Mouse (Mus musculus) kidney, postnatal 0 days (tissue): ENCODE results near the gene Lrrc3c. TPM values are rescaled to one million over a fixed set of nuclear protein-coding genes. Genes with fewer than 3 reads are reported as not detected.
"Not testable (repeated sequence)": the region's sequence is repeated elsewhere in the genome, so short reads cannot be mapped to it uniquely, and the experiment has no call there.

ENCODE experiments used
- ATAC-seq: fragments of 200-750 bp; cut with Nextera tagmentation; replicated peaks from 2 replicates; pipeline ENCODE4 v1.8.0; 2017; ENCODE audit warnings: low read depth, moderate number of reproducible peaks, moderate TSS enrichment, moderate library complexity; ENCODE audit not compliant: low FRiP score
- DNase-seq: peaks from one replicate; pipeline ENCODE4 v3.0.0-alpha.2; 2016; ENCODE audit warnings: low spot score
- H3K27ac ChIP-seq: fragments of 300-500 bp; sonication (generic); 2 replicates; pipeline ENCODE4 v1.5.1; 2014; ENCODE audit warnings: mild to moderate bottlenecking
- H3K27me3 ChIP-seq: fragments of 300-500 bp; sonication (generic); 2 replicates; pipeline ENCODE4 v1.6.1; 2014; ENCODE audit warnings: low read length, mixed read lengths; ENCODE audit not compliant: insufficient read depth
- H3K36me3 ChIP-seq: fragments of 300-500 bp; sonication (generic); 2 replicates; pipeline ENCODE4 v1.6.1; 2014; ENCODE audit warnings: low read length, mixed read lengths; ENCODE audit not compliant: insufficient read depth
- H3K4me1 ChIP-seq: fragments of 300-500 bp; sonication (generic); replicated peaks from 2 replicates; pipeline ENCODE4 v1.6.1; 2014; ENCODE audit warnings: antibody characterized with exemption, low read length, mixed read lengths; ENCODE audit not compliant: insufficient read depth
- H3K4me2 ChIP-seq: fragments of 300-500 bp; sonication (generic); 2 replicates; pipeline ENCODE4 v1.6.1; 2014; ENCODE audit warnings: mild to moderate bottlenecking, low read length, moderate library complexity, mixed read lengths
- H3K4me3 ChIP-seq: fragments of 300-500 bp; sonication (generic); replicated peaks from 2 replicates; pipeline ENCODE4 v1.5.1; 2014; ENCODE audit warnings: low read depth, low read length
- H3K9ac ChIP-seq: fragments of 300-500 bp; sonication (generic); 2 replicates; pipeline ENCODE4 v1.6.1; 2014; ENCODE audit warnings: low read depth, low read length
- H3K9me3 ChIP-seq: fragments of 300-500 bp; sonication (generic); replicated peaks from 2 replicates; pipeline ENCODE4 v1.6.1; 2016; ENCODE audit warnings: low read length, inconsistent platforms, mixed read lengths
- CTCF ChIP-seq: IDR thresholded peaks from 2 replicates; pipeline ENCODE4 v1.5.1; 2016; ENCODE audit warnings: antibody characterized with exemption, low read depth, mild to moderate bottlenecking, moderate library complexity
- WGBS: fragments of 180-500 bp; shearing (Covaris S2); extraction: QIAGEN DNeasy Blood & Tissue Kit; methylation state at CpG from one replicate; pipeline ENCODE4 v1.1.7; 2014; 5-methylcytosine and 5-hydroxymethylcytosine counted together
- polyA plus RNA-seq: library from polyadenylated mRNA; unstranded; fragments of >200 nt; fragmentation: Nextera tagmentation; extraction: Ambion mirVana; gene quantifications from 2 replicates; pipeline ENCODE4 v1.2.1, GENCODE M21; 2015

Lrrc3c gene
- polyA plus RNA-seq, 1 experiment from 2014 or later: not detected

DNA sequence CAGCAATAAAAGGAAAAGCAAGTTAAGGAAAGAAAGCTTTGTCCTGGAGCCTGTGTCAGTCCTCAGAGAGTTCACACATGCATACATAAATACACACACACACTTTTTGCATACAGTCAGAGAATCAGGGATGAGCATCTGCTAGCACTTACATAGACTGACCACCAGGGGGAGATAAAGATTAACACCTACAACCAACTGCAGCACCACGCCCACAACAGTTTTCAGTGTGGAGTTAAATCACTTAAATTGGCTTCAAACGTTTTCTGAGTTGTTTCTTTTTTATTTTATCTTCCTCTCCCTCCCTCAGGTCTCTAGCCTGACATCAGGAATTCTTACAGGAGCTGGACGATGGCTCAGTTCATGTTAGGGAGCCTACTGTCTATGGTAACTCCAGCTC is 8.7 kb downstream of the Lrrc3c start:
- no peak overlapping the region for H3K27ac ChIP-seq
- 3% methylated on average over 3 of the region's 3 CpGs for WGBS
- no peak overlapping the region for H3K9ac ChIP-seq
- peak; percentile 86 for DNase-seq
- 0 out of 2 replicates have a peak, but pooled peaks cover 6% of the 10 kb centered on the region for H3K4me1 ChIP-seq
- 0 out of 2 replicates have a peak, but pooled peaks cover 2% of the 10 kb centered on the region for H3K27me3 ChIP-seq
- no peaks in the 10 kb centered on the region for H3K36me3 ChIP-seq
- no peak overlapping the region for H3K4me2 ChIP-seq
- TF ChIP-seq CTCF: peak; percentile 91
- ATAC-seq: no peak
- H3K9me3 ChIP-seq: no peaks in the 10 kb centered on the region
- no peak overlapping the region for H3K4me3 ChIP-seq

DNA sequence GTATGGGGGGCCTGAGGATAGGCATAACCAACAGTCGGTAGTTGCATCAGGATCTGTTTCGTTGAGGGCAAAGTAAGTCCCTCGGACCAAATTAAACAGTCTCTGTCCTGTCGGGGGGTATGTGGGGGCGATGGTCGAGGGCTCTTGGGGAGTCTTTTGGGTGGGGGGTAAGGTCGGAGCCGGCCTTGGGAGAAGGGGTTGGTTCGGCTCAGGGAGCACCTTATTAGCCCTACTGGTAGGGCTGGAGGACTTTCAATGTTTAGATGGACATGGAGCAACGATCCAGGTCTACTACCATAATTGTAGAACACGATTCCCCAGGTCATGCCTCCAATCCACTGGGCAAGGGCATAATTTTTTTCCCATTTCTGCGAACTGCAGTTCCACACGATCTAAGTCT is 22.7 kb downstream of the Lrrc3c start:
- Histone ChIP-seq H3K27me3 (no peaks in the 10 kb centered on the region), H3K36me3 (no peaks in the 10 kb centered on the region), H3K9me3 (no peaks in the 10 kb centered on the region), H3K4me3 (no peak overlapping the region), H3K9ac (no peak overlapping the region), H3K4me1 (no peaks in the 10 kb centered on the region), H3K4me2 (no peak overlapping the region), H3K27ac (no peak overlapping the region)
- DNase-seq (no peak), ATAC-seq (no peak)
- TF ChIP-seq CTCF: no peak
- WGBS: 91% methylated on average over 13 of the region's 13 CpGs

DNA sequence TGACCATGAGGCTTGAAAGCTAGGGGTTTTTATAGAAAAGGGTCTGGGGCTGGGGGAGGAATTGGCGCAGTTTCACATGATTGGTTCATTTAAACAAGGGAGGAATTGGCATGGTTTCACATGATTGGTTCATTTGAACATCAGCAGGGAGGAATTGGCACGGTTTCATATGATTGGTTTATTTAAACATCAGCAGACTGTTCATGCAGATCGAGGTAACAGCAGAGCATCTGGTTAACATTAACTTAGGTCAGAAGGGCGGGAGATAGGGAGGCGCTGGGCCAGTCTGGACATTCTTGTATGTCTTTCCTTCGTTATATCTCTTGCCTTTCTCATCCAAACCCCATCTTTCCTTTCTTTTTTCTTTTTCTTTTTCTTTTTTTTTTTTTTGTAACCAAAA is 25.9 kb downstream of the Lrrc3c start:
- not testable (repeated sequence) for H3K4me1 ChIP-seq, H3K27me3 ChIP-seq, H3K9ac ChIP-seq, H3K4me3 ChIP-seq, ATAC-seq, H3K9me3 ChIP-seq, H3K4me2 ChIP-seq, H3K27ac ChIP-seq, DNase-seq, H3K36me3 ChIP-seq
- whole genome bisulfite sequencing: 65% methylated on average over 6 of the region's 6 CpGs

DNA sequence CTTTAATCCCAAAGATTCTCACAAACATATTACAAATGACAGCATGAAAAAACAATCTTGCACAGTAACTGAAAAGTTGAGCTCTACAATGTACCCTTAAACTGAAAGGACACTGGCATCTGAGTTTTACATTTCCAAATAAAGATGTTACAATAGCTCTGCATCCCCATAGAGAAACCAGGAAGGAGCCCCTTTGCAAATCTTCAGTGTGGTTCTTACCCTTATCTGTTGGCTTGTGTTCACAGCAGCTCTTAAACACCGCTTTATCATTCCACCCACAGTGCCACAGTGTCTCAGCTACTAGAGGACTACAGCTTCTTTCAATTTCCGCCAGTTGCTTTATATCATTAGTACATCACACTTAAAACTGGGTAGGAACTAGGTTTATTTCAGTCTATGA is 26.3 kb downstream of the Lrrc3c start:
- not testable (repeated sequence) for H3K4me2 ChIP-seq, DNase-seq, H3K4me3 ChIP-seq, ATAC-seq, H3K27me3 ChIP-seq, H3K27ac ChIP-seq, H3K9ac ChIP-seq, H3K36me3 ChIP-seq, H3K9me3 ChIP-seq, H3K4me1 ChIP-seq
- WGBS: 95% methylated on average over 2 of the region's 2 CpGs

DNA sequence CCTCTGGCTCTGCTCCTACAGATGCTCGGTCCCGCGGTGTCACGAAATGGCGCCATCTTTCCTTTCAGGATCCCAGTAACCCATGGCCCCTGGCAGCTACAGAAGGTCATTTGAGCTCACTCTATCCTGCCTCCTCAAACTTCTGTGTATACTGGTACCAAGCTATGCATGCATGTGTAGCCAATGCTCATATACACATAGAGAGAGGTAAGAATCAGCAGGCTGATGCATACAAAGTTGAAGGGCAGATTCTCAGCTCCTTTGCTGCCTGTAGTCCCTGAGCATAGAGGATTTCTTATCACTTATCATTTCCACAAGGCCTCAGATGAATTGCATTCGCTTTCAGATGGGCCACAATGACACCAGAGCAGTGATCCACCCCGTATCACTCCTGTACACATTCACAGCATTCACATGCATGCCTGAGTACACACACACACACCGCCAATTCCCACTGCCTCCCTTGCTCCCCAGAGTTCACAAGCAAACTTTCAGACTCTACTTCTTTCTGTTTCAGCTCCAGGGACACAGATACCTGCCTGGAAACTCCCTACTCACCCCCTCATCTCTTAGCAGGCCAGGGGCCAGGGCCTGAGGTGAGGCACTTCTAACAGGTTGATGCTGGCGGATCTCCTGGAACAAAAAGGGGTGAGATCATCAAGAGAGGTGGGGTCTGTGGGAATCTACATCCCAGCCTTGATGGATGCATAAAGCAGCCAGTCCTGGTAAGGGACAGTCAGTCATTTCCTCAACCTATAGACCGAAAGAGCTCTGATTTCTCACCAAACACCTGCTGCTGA is 27.7 kb downstream of the Lrrc3c start, which contains the start of the genes Gm12355 and Gsdma3:
Gene Gm12355 (minus strand): TSS at position 51 of the 800 bp plus-strand sequence.
Gene Gsdma3 (plus strand): TSS at position 750 of the 800 bp plus-strand sequence.
- no peak within 1 kb of the TSS for H3K4me2 ChIP-seq
- no peaks in the 10 kb centered on the region for H3K27me3 ChIP-seq
- no peak within 1 kb of the TSS for H3K4me3 ChIP-seq
- no peak for TF ChIP-seq CTCF
- H3K9me3 ChIP-seq: no peaks in the 10 kb centered on the region
- no peaks in the 10 kb centered on the region for H3K4me1 ChIP-seq
- H3K27ac ChIP-seq: no peak within 1 kb of the TSS
- 88% methylated on average over 10 of the region's 10 CpGs for WGBS
- H3K36me3 ChIP-seq: no peaks in the 10 kb centered on the region
- no peak for DNase-seq
- ATAC-seq: no peak
- no peak within 1 kb of the TSS for H3K9ac ChIP-seq

DNA sequence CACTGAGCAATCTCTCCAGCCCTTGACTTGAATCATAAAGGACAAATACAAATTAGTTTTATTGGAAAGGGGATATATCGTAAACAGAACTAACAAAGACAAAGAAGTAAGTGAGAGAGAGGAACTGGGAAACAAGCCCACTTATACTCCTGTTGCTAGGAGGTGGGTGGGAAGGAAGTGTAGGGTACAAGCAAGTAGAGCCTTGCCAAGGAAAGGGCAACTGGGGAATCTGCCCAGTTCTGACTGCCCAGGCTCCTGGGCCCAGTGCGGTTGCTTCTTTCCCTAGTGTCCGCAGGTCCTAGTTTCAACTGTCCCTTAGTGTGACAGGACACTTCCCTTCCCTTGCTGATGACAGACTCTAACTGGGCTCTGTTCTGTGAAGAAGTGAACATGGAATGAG is 30.6 kb downstream of the Lrrc3c start:
- no peak for DNase-seq
- no peak overlapping the region for H3K9ac ChIP-seq
- TF ChIP-seq CTCF: no peak

DNA sequence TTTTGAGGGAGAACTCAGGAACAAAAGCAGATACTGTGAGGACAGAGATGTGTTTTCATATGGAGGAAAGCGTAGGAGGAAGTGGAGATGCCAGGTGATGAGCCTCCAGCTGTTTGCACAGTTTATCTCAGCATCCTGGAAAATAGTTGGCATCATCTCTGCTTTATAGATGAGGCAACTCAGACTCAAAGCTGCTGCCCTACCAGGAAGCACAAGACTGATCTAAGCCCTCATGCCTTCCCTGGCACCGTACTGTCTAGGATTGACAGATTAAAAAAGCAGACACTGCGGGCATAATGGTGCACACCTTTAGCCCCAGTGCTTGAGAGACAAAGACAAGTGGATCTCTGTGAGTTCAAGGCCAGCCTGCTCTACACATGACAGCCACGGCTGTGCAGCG is 32.6 kb downstream of the Lrrc3c start:
- 88% methylated on average over 5 of the region's 5 CpGs for WGBS
- Histone ChIP-seq H3K4me1 (no peaks in the 10 kb centered on the region), H3K36me3 (no peaks in the 10 kb centered on the region), H3K9ac (no peak overlapping the region), H3K27me3 (no peaks in the 10 kb centered on the region), H3K4me2 (no peak overlapping the region), H3K9me3 (no peaks in the 10 kb centered on the region), H3K4me3 (no peak overlapping the region), H3K27ac (no peak overlapping the region)
- DNase-seq: no peak
- ATAC-seq: no peak
- TF ChIP-seq CTCF: no peak

More for the DNA sequence above, 30.6 kb downstream of the Lrrc3c start:
- Histone ChIP-seq H3K9me3 (no peaks in the 10 kb centered on the region), H3K4me2 (no peak overlapping the region), H3K4me3 (no peak overlapping the region), H3K27ac (no peak overlapping the region), H3K27me3 (no peaks in the 10 kb centered on the region), H3K36me3 (no peaks in the 10 kb centered on the region), H3K4me1 (no peaks in the 10 kb centered on the region)
- 99% methylated on average over 3 of the region's 3 CpGs for WGBS
- no peak for ATAC-seq
